Mouse (Mus musculus) heart, embryonic 10.5 days (tissue): ENCODE results near the gene Klhl32. TPM values are rescaled to one million over a fixed set of nuclear protein-coding genes. Genes with fewer than 3 reads are reported as not detected.

Experiments used
- DNase-seq: peaks from one replicate; pipeline ENCODE4 v3.0.0-alpha.2; 2017; ENCODE audit warnings: low spot score
- H3K27ac ChIP-seq: fragments of 300-500 bp; sonication (generic); 2 replicates; pipeline ENCODE4 v1.5.1; 2016; ENCODE audit warnings: mild to moderate bottlenecking
- H3K27me3 ChIP-seq: fragments of 300-500 bp; sonication (generic); 2 replicates; pipeline ENCODE4 v1.6.1; 2016; ENCODE audit warnings: mild to moderate bottlenecking; ENCODE audit not compliant: poor library complexity, insufficient read depth, severe bottlenecking
- H3K36me3 ChIP-seq: fragments of 300-500 bp; sonication (generic); 2 replicates; pipeline ENCODE4 v1.6.1; 2016; ENCODE audit warnings: mild to moderate bottlenecking, moderate library complexity
- H3K4me1 ChIP-seq: fragments of 300-500 bp; sonication (generic); 2 replicates; pipeline ENCODE4 v1.6.1; 2016; ENCODE audit warnings: mild to moderate bottlenecking
- H3K4me3 ChIP-seq: fragments of 300-500 bp; sonication (generic); 2 replicates; pipeline ENCODE4 v1.5.1; 2016; ENCODE audit warnings: mild to moderate bottlenecking, moderate library complexity
- H3K9me3 ChIP-seq: fragments of 300-500 bp; sonication (generic); 2 replicates; pipeline ENCODE4 v1.6.1; 2016; ENCODE audit warnings: mild to moderate bottlenecking, moderate library complexity
- WGBS: fragments of 180-500 bp; shearing (Covaris S2); methylation state at CpG from one replicate; pipeline ENCODE4 v1.1.7; 2016; 5-methylcytosine and 5-hydroxymethylcytosine counted together
- polyA plus RNA-seq: library from polyadenylated mRNA; unstranded; fragments of >200 nt; fragmentation: Nextera tagmentation; extraction: Ambion mirVana; gene quantifications from 2 replicates; pipeline ENCODE4 v1.2.1, GENCODE M21; 2016

Klhl32 gene
- polyA plus RNA-seq, 1 experiment from 2014 or later = 1.8 TPM

DNA sequence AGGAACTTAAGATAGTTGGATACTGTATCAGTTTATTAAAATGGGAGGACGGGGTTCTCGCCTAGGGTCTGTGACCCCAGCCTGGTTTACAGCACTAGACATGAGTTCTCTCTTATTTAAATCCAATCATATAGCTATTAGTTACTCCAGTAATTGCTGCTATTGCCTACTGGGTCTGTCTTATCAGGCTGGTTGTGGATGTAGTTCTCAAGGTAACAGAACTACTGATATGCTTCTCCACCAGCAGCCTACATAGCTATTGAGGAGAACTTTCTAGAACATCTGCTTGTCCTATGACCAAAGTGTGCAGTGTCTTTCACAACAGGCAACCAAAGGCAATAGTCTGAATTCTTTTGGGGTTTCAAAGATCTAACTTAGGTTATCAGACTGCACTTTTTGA is 241.4 kb downstream of the Klhl32 start:
- H3K4me3 ChIP-seq = no peak overlapping the region
- 91% methylated on average over 2 of the region's 2 CpGs for WGBS
- H3K9me3 ChIP-seq = no peaks in the 10 kb centered on the region
- H3K4me1 ChIP-seq = no peaks in the 10 kb centered on the region
- H3K27me3 ChIP-seq = no peaks in the 10 kb centered on the region
- H3K36me3 ChIP-seq = peaks cover 8% of the 10 kb centered on the region; the same call in 1 of the 2 replicates
- DNase-seq = no peak
- no peak overlapping the region for H3K27ac ChIP-seq

DNA sequence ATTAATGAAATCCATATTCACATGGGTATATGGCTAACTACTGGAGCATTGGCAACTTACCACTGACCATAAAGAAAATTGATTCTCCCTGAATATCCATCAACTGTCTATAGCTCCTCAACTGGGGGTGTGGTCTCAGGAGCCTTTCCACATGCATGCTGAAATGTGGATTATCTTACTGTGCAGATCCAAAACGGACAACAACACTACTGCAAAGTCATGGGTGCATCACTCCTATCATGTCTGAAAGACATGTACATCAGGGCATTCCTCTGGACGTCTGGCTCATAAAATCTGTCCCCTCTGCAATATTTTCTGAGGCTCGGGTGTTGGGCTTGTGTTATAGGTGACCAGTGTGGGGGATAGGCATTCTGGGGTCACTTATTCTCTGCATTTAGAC is 241.8 kb downstream of the Klhl32 start:
- Histone ChIP-seq H3K4me3 (no peak overlapping the region), H3K27ac (no peak overlapping the region)
- 88% methylated on average over 3 of the region's 3 CpGs for WGBS

DNA sequence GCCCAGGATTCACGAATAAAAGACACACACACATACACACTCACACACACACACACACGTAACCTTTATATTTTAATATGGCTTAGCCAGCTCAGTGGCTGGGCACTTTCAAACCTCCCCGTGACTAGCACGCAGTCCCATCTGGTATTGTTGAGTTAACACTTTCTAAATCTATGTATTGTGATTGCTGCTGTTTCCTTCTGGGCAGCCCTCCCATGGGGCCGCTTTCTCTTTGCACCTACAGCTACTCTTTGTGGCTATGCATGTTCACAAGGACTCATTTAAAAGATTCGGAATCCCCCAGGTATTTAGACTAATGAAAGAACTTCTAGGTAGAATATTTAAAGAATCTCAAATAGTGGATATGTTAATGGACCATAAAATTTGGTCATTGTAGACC is 249.2 kb downstream of the Klhl32 start:
- peaks cover 54% of the 10 kb centered on the region for H3K36me3 ChIP-seq

More for the DNA sequence above, 241.8 kb downstream of the Klhl32 start:
- no peaks in the 10 kb centered on the region for H3K9me3 ChIP-seq
- H3K27me3 ChIP-seq = no peaks in the 10 kb centered on the region
- no peak for DNase-seq
- peaks cover 8% of the 10 kb centered on the region; the same call in 1 of the 2 replicates for H3K36me3 ChIP-seq
- H3K4me1 ChIP-seq = no peaks in the 10 kb centered on the region

DNA sequence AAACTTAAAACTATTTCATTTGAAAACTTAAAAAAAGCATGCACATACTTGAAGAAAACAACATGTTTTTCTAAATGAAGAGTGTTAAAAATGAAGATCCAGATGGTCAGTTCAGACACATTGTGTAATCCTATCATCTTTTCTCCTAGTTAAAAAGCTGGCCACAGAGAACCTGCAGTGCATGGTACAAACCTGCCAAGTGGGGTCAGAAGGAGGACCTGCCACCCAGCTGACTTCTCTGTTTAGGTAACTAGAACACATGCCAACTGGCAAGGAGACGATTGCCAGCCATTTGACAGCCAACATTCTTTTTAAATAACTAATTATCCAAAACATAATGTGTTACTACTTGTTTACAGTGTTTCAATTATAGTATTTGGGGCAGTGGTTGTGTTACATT is 252.3 kb downstream of the Klhl32 start:
- H3K9me3 ChIP-seq = no peaks in the 10 kb centered on the region
- peaks cover 5% of the 10 kb centered on the region; the same call in 1 of the 2 replicates for H3K4me1 ChIP-seq
- H3K36me3 ChIP-seq = peaks cover 43% of the 10 kb centered on the region
- H3K27ac ChIP-seq = no peak overlapping the region
- 90% methylated on average over 1 of the region's 1 CpGs for WGBS
- no peaks in the 10 kb centered on the region for H3K27me3 ChIP-seq
- no peak overlapping the region for H3K4me3 ChIP-seq
- DNase-seq = no peak

More for the DNA sequence above, 249.2 kb downstream of the Klhl32 start:
- H3K4me1 ChIP-seq = peaks cover under 1% of the 10 kb centered on the region; the same call in 1 of the 2 replicates
- WGBS = 94% methylated on average over 6 of the region's 6 CpGs
- H3K4me3 ChIP-seq = no peak overlapping the region
- no peak overlapping the region for H3K27ac ChIP-seq
- H3K9me3 ChIP-seq = no peaks in the 10 kb centered on the region
- no peak for DNase-seq
- H3K27me3 ChIP-seq = no peaks in the 10 kb centered on the region

DNA sequence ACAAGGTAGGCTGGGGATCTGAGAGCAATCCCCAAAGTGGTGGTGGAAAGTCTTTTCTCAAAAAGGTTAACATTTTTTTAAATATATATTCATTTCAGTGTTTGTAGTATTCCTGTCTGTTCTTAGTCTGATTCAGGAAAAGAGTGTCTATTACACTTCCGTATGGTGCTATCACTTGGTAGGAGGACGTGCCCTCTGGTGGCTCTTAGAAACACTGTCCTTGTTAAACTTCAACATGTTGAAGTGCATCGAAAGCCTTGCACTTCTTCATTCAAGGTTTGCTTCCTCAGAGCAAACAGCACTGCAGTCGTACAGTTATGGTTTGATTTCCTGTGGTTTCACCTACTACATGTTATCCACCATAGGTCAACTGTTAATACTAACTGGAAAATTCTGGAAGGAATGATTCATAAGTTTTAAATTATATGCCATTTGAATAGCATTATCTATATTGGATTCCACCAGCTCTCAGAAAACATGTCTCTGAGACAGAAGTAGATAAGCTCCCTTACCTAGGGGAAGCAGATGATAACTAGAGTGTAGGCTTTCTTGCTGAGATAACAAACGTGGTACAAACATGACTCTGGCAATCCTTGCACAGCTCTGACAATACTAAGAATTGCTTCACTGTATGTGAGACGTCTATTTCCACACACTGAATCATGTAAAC is 253.8 kb downstream of the Klhl32 start:
- H3K4me3 ChIP-seq = no peak overlapping the region
- WGBS = 54% methylated on average over 6 of the region's 6 CpGs

DNA sequence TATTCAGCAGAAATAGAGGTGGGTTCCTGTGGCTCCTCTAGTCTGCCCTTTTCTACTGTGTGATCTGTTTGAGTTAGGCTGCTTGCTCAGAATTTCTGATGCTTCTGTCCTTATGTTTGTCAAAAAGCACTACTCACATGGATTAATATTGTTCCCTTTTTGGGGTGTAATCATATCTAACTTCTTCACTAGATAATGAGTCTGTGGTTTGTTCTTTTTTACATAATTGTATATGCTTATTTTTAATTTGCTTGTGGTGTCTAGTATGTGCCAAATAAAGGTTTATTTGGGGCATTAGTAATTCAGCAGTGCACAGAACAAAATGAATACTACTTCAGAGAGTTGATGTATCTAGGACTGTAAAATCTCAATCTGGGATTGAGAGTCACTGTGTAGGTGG is 256.1 kb downstream of the Klhl32 start:
- Histone ChIP-seq H3K36me3 (peaks cover 10% of the 10 kb centered on the region; the same call in 1 of the 2 replicates), H3K4me1 (peaks cover 5% of the 10 kb centered on the region; the same call in 1 of the 2 replicates), H3K4me3 (no peak overlapping the region), H3K27ac (no peak overlapping the region), H3K27me3 (no peaks in the 10 kb centered on the region), H3K9me3 (no peaks in the 10 kb centered on the region)
- no peak for DNase-seq

More for the DNA sequence above, 253.8 kb downstream of the Klhl32 start:
- no peaks in the 10 kb centered on the region for H3K27me3 ChIP-seq
- H3K27ac ChIP-seq = no peak overlapping the region
- H3K36me3 ChIP-seq = peaks cover 28% of the 10 kb centered on the region
- no peaks in the 10 kb centered on the region for H3K9me3 ChIP-seq
- no peak for DNase-seq
- H3K4me1 ChIP-seq = peaks cover 5% of the 10 kb centered on the region; the same call in 1 of the 2 replicates

DNA sequence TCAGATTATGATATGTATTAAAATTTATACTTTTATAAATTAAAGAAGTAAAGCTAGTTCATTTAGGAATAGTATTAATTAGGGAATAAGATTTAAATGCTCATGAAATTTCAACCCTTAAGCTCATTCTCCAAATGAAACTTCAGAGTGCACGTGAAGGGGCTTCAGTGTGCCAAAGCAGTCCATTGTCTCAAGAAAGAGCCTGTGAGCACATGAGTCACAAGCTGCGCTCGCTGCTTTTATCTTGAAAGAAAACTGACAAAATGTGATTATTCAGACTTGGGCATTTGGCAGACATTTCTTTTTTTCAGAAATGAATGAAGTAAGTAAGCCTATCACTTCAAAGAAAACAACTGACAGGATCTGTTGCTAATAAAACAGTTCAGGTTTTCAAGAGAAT is 266.9 kb downstream of the Klhl32 start:
- H3K4me3 ChIP-seq = no peak overlapping the region
- H3K36me3 ChIP-seq = peaks cover 42% of the 10 kb centered on the region
- no peaks in the 10 kb centered on the region for H3K4me1 ChIP-seq
- H3K9me3 ChIP-seq = no peaks in the 10 kb centered on the region
- H3K27ac ChIP-seq = no peak overlapping the region
- no peak for DNase-seq
- WGBS = 73% methylated on average over 3 of the region's 3 CpGs
- no peaks in the 10 kb centered on the region for H3K27me3 ChIP-seq

DNA sequence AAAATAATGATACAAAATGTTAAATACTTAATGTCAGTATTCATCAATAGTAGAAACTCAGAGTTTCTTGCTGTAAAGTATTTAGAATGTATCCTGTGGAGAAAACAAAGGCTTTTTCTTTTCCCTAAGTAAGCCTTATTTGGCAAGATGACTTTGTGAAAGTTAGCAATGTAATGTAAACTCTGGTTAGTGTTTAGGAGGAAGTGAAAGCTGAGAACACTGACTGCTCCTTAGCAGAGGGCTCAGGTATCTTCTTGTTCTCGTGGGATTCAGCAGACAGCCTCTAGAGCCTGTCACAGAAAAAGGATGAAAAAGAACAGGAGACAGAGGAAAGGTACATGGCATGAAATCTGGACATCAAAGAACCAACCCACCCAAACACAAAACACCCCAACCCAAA is 268.6 kb downstream of the Klhl32 start:
- no peak overlapping the region for H3K27ac ChIP-seq
- H3K4me1 ChIP-seq = no peaks in the 10 kb centered on the region
- H3K9me3 ChIP-seq = no peaks in the 10 kb centered on the region
- peaks cover 34% of the 10 kb centered on the region for H3K36me3 ChIP-seq
- 43% methylated on average over 1 of the region's 1 CpGs for WGBS
- H3K4me3 ChIP-seq = no peak overlapping the region
- no peaks in the 10 kb centered on the region for H3K27me3 ChIP-seq
- DNase-seq = no peak

DNA sequence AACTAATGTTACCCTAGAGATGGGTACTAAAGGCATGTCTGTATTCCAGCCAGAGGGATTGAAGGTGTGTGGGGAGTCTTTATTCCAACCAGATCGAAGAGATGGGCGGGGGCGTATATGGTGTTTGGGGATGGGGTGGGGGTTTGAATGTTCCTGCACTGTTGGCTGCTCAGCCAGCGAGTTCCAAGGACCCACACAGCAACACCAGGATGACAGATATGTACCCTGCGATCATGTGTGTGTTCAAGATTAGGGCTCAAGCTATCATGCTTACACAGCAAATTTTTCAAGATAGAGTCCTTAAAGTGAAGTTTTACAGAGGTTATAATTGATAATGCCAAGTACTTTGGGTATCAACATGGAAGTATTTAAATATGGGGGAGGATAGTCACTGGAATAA is 273.3 kb downstream of the Klhl32 start:
- no peaks in the 10 kb centered on the region for H3K27me3 ChIP-seq
- H3K36me3 ChIP-seq = peaks cover 36% of the 10 kb centered on the region
- DNase-seq = no peak

DNA sequence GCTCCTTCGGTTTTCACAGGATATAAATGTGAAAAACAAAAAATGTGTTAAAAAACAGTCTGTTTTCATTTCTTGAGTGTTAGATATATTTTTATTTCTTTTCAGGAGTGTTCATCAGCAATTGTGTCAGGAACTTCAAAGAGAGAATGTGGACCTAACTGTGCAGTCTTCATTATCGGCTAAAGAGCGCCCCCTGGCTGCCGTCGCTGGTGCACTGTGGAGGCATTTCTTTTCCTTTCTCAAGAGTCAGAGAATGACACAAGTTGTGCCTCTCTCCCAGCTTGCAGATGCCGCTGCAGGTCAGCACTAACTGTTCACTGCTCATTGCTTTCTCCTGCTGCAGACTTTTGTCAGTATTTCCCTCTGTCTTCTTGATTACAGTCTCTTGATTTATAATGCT is 276.6 kb downstream of the Klhl32 start:
- 22% methylated on average over 6 of the region's 6 CpGs for WGBS
- no peak overlapping the region for H3K4me3 ChIP-seq
- H3K27me3 ChIP-seq = no peaks in the 10 kb centered on the region
- no peak overlapping the region for H3K27ac ChIP-seq
- peak; percentile 82 for DNase-seq
- no peaks in the 10 kb centered on the region for H3K4me1 ChIP-seq
- no peaks in the 10 kb centered on the region for H3K9me3 ChIP-seq
- H3K36me3 ChIP-seq = peaks cover 22% of the 10 kb centered on the region

More for the DNA sequence above, 273.3 kb downstream of the Klhl32 start:
- Histone ChIP-seq H3K27ac (no peak overlapping the region), H3K9me3 (no peaks in the 10 kb centered on the region), H3K4me1 (no peaks in the 10 kb centered on the region), H3K4me3 (no peak overlapping the region)
- WGBS = 92% methylated on average over 5 of the region's 5 CpGs

DNA sequence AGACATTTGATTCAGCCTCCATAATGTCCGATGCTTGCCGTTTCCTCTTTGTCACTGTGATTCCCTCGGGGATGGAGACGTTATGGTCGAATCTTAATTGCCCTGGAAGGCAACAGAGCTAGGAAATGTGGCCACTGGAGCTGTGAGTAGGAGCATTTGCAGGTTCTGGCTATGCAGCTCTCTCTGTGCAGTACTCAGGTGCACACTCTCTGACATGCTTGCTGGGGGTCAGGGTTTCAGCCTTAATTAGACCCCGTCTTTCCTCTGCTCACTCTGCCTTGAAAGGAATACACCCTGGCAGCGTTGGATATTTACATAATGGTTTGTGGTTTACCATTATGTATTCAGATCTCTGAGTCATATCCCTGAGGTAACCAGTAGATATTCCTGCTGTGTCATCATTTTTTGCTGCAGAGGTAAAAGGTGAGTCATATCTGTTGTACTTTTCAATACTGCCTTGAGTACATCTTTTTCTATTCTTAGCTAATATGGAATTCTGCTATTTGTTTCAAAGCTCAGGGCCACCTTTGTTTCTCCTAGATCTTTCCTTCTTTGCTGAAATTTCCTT is 281.9 kb downstream of the Klhl32 start:
- H3K4me1 ChIP-seq = no peaks in the 10 kb centered on the region
- WGBS = 86% methylated on average over 7 of the region's 7 CpGs
- H3K36me3 ChIP-seq = no peaks in the 10 kb centered on the region
- H3K9me3 ChIP-seq = no peaks in the 10 kb centered on the region
- H3K27ac ChIP-seq = no peak overlapping the region
- no peak overlapping the region for H3K4me3 ChIP-seq
- DNase-seq = no peak
- H3K27me3 ChIP-seq = no peaks in the 10 kb centered on the region

DNA sequence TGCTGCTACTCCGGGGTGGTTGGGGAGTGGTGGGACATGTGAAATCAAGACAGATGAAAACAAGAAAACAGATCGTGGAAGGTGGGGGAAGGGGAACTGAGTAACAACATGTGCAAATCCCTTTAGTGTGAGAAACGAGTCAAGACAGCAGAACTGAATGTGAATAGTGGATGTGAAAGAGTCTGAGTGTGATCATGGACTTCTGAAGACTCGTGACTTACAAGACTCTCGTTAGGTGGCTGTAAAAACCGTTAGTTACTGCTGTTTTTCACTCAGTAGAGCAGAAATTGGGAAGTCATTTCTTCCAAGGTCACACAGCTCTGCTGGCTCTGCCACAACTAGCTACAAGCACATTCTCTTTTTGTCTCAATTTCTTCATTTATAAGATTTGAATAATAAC is 282.9 kb downstream of the Klhl32 start:
- 84% methylated on average over 6 of the region's 6 CpGs for WGBS
- no peak for DNase-seq
- Histone ChIP-seq H3K9me3 (no peaks in the 10 kb centered on the region), H3K4me1 (no peaks in the 10 kb centered on the region), H3K36me3 (no peaks in the 10 kb centered on the region), H3K27ac (no peak overlapping the region), H3K4me3 (no peak overlapping the region), H3K27me3 (no peaks in the 10 kb centered on the region)
